Mouse (Mus musculus) kidney, adult 2 months (tissue): Measurements from ENCODE around the gene Exosc10.

ENCODE experiments used
- CTCF ChIP-seq: fragments of 200-500 bp; conservative IDR thresholded peaks from 2 replicates; pipeline ENCODE4 v1.5.1; 2011; ENCODE audit warnings: low read depth, mild to moderate bottlenecking, control low read depth, low read length, moderate library complexity, mixed read lengths; ENCODE audit not compliant: insufficient read depth, insufficient read length
- POLR2A ChIP-seq: fragments of 200-500 bp; IDR thresholded peaks from one replicate; pipeline ENCODE4 v1.6.1; 2011; ENCODE audit warnings: low read depth, low read length, control low read depth

- TF ChIP-seq CTCF (no peak), POLR2A (no peak)
These were observed 26.9 kb upstream of the Exosc10 start for GRCm38 (mm10) chr4:148531341-148531740.
